8 mouse cellular contexts compared by ENCODE assay signal in genomic region chr7:45922928-45923761, GRCm38 (mm10). TPM values are rescaled to one million over a fixed set of nuclear protein-coding genes. Genes with fewer than 3 reads are reported as not detected.
DNase-seq lines count a peak whose midpoint lies in the region; ATAC-seq lines count a peak whose summit lies in the region.

No protein-coding gene starts in this region.

- H3K4me3 ChIP-seq in hindbrain, embryonic 12.5 days: peak overlapping the region; percentile 42

- peak overlapping the region; percentile 88 for H3K27ac ChIP-seq in hindbrain, embryonic 12.5 days

- no peaks in the 10 kb centered on the region for H3K36me3 ChIP-seq in hindbrain, embryonic 12.5 days

- H3K9me3 ChIP-seq in hindbrain, embryonic 12.5 days (replicated peaks): no peaks in the 10 kb centered on the region

- DNase-seq in Muller cell, postnatal 12 days (ENCODE audit: inconsistent ontology term): peak; percentile 96
- peak; percentile 94 to 96 for DNase-seq in cerebellum, postnatal 10 days
- peak; percentile 90 for DNase-seq in frontal cortex, postnatal 10 days (ENCODE audit: low spot score in 2 of 2)
- DNase-seq in layer of hippocampus, postnatal 14 days (ENCODE audit: low spot score in 2 of 2): peak; percentile 92 to 95
- peak; percentile 97 for DNase-seq in lung, postnatal 14 days
- peak; percentile 81 for DNase-seq in retina, adult 2 months (ENCODE audit: low read depth, low spot score)
- peak; percentile 91 to 96 for DNase-seq in thymus, postnatal 36 days

- peak overlapping the region; percentile 61 for H3K4me2 ChIP-seq in hindbrain, embryonic 12.5 days (replicated peaks)

- peak overlapping the region; percentile 50 for H3K9ac ChIP-seq in hindbrain, embryonic 12.5 days

- under 1% methylated on average over 36 of the region's 37 CpGs for WGBS in hindbrain, embryonic 12.5 days

- H3K4me1 ChIP-seq in hindbrain, embryonic 12.5 days: peaks cover 9% of the 10 kb centered on the region

- peak; percentile 91 for ATAC-seq in hindbrain, embryonic 12.5 days (ENCODE audit: low FRiP score)

- H3K27me3 ChIP-seq in hindbrain, embryonic 12.5 days: peaks cover 24% of the 10 kb centered on the region

RNA-seq across cellular contexts. Expression of gene Ccdc114, which starts 0.7 kb away (rescaled TPM):
- polyA plus RNA-seq in hindbrain, embryonic 12.5 days (2016; fragmentation: Nextera tagmentation; extraction: Ambion mirVana): 5.5 and 6.8 TPM in 2 replicates
- total RNA-seq in layer of hippocampus, postnatal 14 days (2021): 1 to 10 TPM; 2.1 to 6.2 TPM

RNA-seq across cellular contexts. Expression of gene Emp3, which starts 1.9 kb away (rescaled TPM):
- polyA plus RNA-seq in hindbrain, embryonic 12.5 days (2016; fragmentation: Nextera tagmentation; extraction: Ambion mirVana): 42.6 and 55.0 TPM in 2 replicates
- total RNA-seq in layer of hippocampus, postnatal 14 days (2021): 1 to 10 TPM; 1.8 to 2.6 TPM

RNA-seq across cellular contexts. Expression of gene Tmem143, which starts 26.4 kb away (rescaled TPM):
- polyA plus RNA-seq in hindbrain, embryonic 12.5 days (2016; fragmentation: Nextera tagmentation; extraction: Ambion mirVana): 3.4 and 5.2 TPM in 2 replicates
- total RNA-seq in layer of hippocampus, postnatal 14 days (2021): 10 to 100 TPM; 20.8 to 25.6 TPM

RNA-seq across cellular contexts. Expression of gene Syngr4, which starts 26.6 kb away (rescaled TPM):
- 0.52 TPM in 1 of 2 replicates, not detected in the other for polyA plus RNA-seq in hindbrain, embryonic 12.5 days (2016; fragmentation: Nextera tagmentation; extraction: Ambion mirVana)
- not detected for total RNA-seq in layer of hippocampus, postnatal 14 days (2021)

RNA-seq across cellular contexts. Expression of gene Grin2d, which starts 45.0 kb away (rescaled TPM):
- 1.6 TPM in 2 replicates for polyA plus RNA-seq in hindbrain, embryonic 12.5 days (2016; fragmentation: Nextera tagmentation; extraction: Ambion mirVana)
- total RNA-seq in layer of hippocampus, postnatal 14 days (2021): 10 to 100 TPM; 19.7 to 20.4 TPM

Comparison
In these comparisons a context has a peak if more than half of its experiments do, and no peak if none do; other contexts are left out.
1. Peak in every context shown above with its lines: DNase-seq, ATAC-seq, H3K4me3 ChIP-seq and H3K27ac ChIP-seq.